Mouse (Mus musculus) ovary, adult 10 weeks (tissue): Measurements from ENCODE around the gene Snta1. TPM values are rescaled to one million over a fixed set of nuclear protein-coding genes. Genes with fewer than 3 reads are reported as not detected.

Experiments used
- polyA plus RNA-seq: library from polyadenylated mRNA; stranded (reverse); fragments of 350-450 nt; fragmentation: Illumina TruSeq; extraction: RNeasy Lipid Tissue Mini Kit (QIAGEN cat#74804); gene quantifications from one replicate; pipeline ENCODE4 v1.2.3, GENCODE M21; 2014

The Snta1 gene
- not detected for polyA plus RNA-seq

GRCm38 (mm10) chr2:154407643-154408445 lies at the start of gene Snta1:
Gene Snta1 (minus strand): TSS chr2:154408099.

DNA sequence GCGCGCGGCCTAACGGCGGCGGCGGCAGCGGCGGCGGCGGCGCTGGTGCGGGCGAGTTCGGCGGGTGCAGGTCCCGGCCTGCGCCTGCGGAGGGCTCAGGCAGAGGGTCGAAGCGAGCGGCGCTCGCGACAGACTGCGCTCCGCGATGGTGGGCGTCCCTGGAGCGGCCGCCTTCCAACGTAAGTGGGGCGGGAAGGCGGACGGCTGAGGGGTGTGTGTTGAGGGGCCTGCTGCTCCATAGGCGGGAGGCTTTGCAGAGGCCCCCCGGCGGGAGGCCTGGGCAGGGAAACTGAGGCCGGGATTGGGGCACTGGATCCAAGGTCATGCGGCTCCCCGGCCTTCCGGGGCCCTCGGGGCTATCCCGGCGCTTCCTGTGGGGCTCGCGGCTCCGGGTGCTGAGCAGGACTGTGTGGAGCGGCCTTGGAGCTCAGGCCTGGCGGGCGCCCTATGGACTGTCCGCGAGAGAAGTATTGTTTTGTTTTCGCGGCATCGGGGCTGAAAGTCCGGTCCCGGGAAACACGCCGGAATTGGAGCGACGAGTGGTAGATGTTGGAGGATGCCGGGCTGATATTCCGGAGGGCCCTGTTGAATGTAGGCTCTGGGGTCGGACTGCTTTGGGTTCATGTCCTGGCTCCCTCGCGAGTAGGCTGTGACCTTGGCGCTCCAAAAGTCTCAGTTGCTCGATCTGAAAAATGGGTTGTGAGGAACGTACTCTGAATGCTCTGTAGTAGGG lies 28.7 kb upstream of the Snta1 start, which contains the start of gene Cbfa2t2:
Cbfa2t2 (plus strand) TSS at position 24 of the 733 bp plus-strand sequence.

DNA sequence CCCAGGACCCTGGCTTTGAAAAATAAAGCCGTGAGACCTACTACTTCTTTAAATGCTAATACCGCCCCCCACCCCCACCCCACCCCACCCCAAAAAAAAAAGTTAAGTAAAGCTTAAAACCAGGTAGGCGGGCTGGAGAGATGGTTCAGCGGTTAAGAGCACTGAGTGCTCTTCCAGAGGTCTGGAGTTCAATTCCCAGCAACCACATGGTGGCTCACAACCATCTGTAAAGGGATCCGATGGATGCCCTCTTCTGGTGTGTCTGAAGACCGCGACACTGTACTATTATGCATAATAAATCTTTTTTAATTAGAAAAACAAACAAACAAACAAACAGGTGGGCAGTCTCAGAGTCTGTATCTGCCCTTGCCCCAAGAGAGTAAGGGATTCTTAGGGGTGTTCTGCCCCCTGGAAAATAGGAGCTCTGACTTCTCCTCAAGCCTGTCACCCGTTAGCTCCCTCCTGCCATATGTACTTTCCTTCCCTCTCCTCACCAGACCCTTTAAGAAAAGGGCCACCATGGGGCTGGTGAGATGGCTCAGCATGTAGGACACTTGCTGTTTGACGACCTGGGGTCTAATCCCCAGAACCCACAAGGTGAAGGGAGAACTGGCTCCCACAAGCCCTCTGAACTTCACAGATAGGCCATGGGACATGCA lies 34.9 kb downstream of the Snta1 start, which contains the start of gene Cdk5rap1:
Cdk5rap1 (minus strand) TSS at position 169 of the 659 bp plus-strand sequence.

Other genes with a start within 250 kb of the Snta1 start
- gene Bpifa5, start 245.5 kb downstream of the Snta1 start, polyA plus RNA-seq, result not detected
- 0.29 TPM for gene Bpifb1, start 217.3 kb downstream of the Snta1 start, polyA plus RNA-seq
- 2.6 TPM for gene Bpifb5, start 184.4 kb downstream of the Snta1 start, polyA plus RNA-seq
- gene Bpifb9a, start 150.2 kb downstream of the Snta1 start, polyA plus RNA-seq, result not detected
- gene Bpifb9b, start 100.9 kb downstream of the Snta1 start, polyA plus RNA-seq, result not detected
- 8.2 TPM for gene Cdk5rap1, start 35.1 kb downstream of the Snta1 start, polyA plus RNA-seq
- gene Cbfa2t2, start 28.4 kb upstream of the Snta1 start, polyA plus RNA-seq, result 26.1 TPM
- gene 1700003F12Rik, start 139.0 kb upstream of the Snta1 start, polyA plus RNA-seq, result not detected
- gene Actl10, start 143.7 kb upstream of the Snta1 start, polyA plus RNA-seq, result not detected
- not detected for gene Necab3, start 150.8 kb upstream of the Snta1 start, polyA plus RNA-seq
- gene E2f1, start 161.8 kb upstream of the Snta1 start, polyA plus RNA-seq, result 0.17 TPM
- gene Pxmp4, start 195.6 kb upstream of the Snta1 start, polyA plus RNA-seq, result 6.0 TPM
- gene Zfp341, start 205.2 kb upstream of the Snta1 start, polyA plus RNA-seq, result 0.23 TPM
- not detected for gene 4930519P11Rik, start 205.3 kb upstream of the Snta1 start, polyA plus RNA-seq
- gene Chmp4b, start 243.6 kb upstream of the Snta1 start, polyA plus RNA-seq, result 73.3 TPM